Mouse (Mus musculus): ENCODE measurements around the gene Med22.
"Not testable (repeated sequence)": the region's sequence is repeated elsewhere in the genome, so short reads cannot be mapped to it uniquely, and the experiment has no call there.

The Med22 gene

GRCm38 (mm10) chr2:26915927-26916728, 5.7 kb upstream of the Med22 start, which contains the start of the genes Surf2 and Surf1:
TSS of gene Surf2 (plus strand) at chr2:26916367.
TSS of gene Surf1 (minus strand) at chr2:26916530.
- peak; percentile 86 for DNase-seq

GRCm38 (mm10) chr2:26914148-26914941, 3.9 kb upstream of the Med22 start:
- DNase-seq, result no peak

GRCm38 (mm10) chr2:26913416-26914147, 3.1 kb upstream of the Med22 start:
- no peak for DNase-seq

- no peak for DNase-seq
These were observed 1.8 kb upstream of the Med22 start for GRCm38 (mm10) chr2:26912253-26912770.

- DNase-seq, result no peak
These were observed 703 bp upstream of the Med22 start for GRCm38 (mm10) chr2:26910994-26911765.

- no peak for DNase-seq
These were observed 1.1 kb downstream of the Med22 start for GRCm38 (mm10) chr2:26909387-26909784.

- no peak for DNase-seq
These were observed 1.6 kb downstream of the Med22 start for GRCm38 (mm10) chr2:26908710-26909386.

- DNase-seq, result peak; percentile 64
These were observed 3.4 kb downstream of the Med22 start for GRCm38 (mm10) chr2:26907109-26907508.

GRCm38 (mm10) chr2:26906431-26906830, 4.0 kb downstream of the Med22 start:
- DNase-seq, result no peak

GRCm38 (mm10) chr2:26905936-26906335, 4.5 kb downstream of the Med22 start:
- no peak for DNase-seq

- no peak for DNase-seq
These were observed 7.2 kb downstream of the Med22 start for GRCm38 (mm10) chr2:26903311-26903710.

GRCm38 (mm10) chr2:26902467-26903220, 7.8 kb downstream of the Med22 start, which contains the start of gene Surf6:
TSS of gene Surf6 (minus strand) at chr2:26902879.
- DNase-seq, result peak; percentile 97

- no peak for DNase-seq
These were observed 8.6 kb downstream of the Med22 start for GRCm38 (mm10) chr2:26901834-26902400.

GRCm38 (mm10) chr2:26900731-26901130, 9.7 kb downstream of the Med22 start:
- no peak for DNase-seq

- DNase-seq, result no peak
These were observed 14.6 kb downstream of the Med22 start for GRCm38 (mm10) chr2:26895898-26896297.

- DNase-seq, result not testable (repeated sequence)
These were observed 24.3 kb downstream of the Med22 start for GRCm38 (mm10) chr2:26886170-26886569.

GRCm38 (mm10) chr2:26885541-26885940, 24.9 kb downstream of the Med22 start:
- not testable (repeated sequence) for DNase-seq

GRCm38 (mm10) chr2:26878571-26878970, 31.9 kb downstream of the Med22 start:
- DNase-seq, result no peak

- no peak for DNase-seq
These were observed 39.8 kb downstream of the Med22 start for GRCm38 (mm10) chr2:26870666-26871065.

- no peak for DNase-seq
These were observed 45.6 kb downstream of the Med22 start, which contains the start of gene Abo for GRCm38 (mm10) chr2:26864879-26865278. TSS of gene Abo (minus strand) at chr2:26864979.
